Mouse (Mus musculus): ENCODE results near the gene B230104I21Rik.

DNA sequence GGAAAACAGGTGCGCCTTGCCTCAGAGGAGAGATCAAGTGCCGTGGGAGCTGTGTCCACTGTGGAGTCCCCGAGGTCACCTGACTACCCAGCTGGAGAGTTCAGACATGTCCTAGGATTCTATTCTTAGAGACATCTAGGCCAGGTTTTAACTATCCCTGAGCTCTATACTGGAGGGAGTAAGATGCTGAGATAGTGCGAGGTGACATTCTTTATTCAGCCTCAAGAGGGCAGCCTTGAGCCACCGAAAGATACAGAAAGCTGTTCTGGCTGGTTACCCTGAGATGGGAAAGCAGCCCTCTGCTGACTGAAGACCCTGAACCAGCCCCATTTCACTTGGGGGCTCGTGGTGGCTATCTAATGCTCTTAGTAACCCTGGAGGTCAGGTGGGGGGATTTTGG lies 7.1 kb upstream of the B230104I21Rik start:
- peak; percentile 89 for TF ChIP-seq CTCF (IDR thresholded peaks at IDR 0.05)
- TF ChIP-seq EP300 (IDR thresholded peaks at IDR 0.05), result no peak
